Mouse (Mus musculus) c-Kit-positive CD71-negative TER-119-negative erythroid progenitor cells, embryonic 14.5 days (primary cell): ENCODE measurements around the gene Ttc7b.

Experiments used
- DNase-seq: peaks from one replicate; pipeline ENCODE4 v3.0.0-alpha.2; 2013; ENCODE audit warnings: low read depth

Gene Ttc7b

DNA sequence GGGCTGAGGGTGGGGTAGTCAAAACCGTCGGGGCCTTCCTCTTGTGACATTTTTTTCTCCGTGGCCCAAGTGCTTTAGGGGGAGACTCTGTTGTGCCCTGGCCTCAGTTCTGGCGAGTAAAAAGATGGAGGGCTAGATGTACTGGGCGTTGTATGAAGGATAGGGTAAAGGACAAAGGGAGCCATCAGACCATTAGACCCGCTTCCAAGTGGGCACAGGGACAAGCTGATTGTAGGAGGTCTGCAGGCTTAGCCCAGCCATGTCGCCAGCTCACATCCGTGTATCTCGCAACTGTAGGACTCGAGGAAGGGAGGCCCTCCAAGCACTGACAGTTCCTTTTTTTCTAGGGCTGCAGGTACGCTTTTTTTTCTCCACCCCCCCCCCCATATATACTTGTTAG is 111.9 kb downstream of the Ttc7b start:
- DNase-seq: no peak

DNA sequence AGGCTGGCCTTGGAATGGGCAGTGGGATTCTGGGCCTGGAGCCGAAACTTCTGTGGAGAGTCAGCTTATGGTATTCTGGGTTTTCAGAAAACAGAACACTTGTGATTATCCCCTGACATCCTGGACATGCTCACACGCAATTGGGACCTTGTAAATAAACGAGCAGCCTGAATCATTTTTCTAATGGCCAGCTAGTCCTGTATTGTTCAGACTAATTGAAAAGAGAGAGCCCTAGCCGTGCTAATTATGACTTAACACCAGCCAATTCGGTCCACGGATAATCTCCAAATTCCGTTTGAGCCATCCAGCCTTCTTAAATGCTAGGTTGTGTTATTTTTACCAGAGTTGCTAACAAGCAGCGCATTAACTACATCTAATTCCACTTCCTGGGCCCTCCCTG is 112.5 kb downstream of the Ttc7b start:
- no peak for DNase-seq

DNA sequence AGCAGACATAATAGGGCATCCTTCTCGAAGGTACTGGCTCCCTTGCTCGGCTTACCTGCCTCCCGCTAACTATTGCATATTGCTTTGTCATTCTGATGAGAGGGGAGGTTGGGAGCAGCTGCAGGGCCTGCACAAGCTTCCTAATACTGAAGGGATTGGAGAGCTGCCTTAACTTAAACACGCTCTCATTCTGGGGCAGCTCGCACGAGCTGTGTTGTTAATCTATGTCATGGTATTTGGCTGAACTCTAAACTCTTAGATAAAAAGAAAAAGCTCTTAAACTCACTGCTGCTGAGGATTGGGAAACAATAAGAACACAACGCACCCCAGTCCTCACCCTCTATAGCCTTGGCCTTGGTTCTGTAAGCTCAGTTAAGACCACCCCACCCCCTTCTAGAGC is 113.3 kb downstream of the Ttc7b start:
- DNase-seq: no peak

DNA sequence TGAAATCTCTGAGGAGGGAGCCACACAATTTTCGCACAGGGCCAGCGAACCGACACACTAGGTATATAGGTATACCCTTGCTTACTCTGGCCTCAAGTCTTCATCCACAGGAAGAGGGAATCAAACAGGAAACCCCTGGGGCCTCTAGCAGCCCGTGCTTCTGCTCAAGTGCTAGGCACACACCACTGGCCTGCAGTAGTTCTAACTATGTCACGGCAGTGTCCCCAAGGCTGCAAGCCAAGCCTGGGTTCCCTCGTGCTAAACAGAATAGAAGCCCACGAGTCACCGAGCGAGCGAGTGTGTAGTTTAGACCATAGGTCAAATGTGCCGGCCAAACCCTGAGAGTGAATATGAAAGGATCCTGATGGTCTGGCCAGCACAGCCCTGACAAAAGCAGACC is 114.5 kb downstream of the Ttc7b start:
- no peak for DNase-seq

DNA sequence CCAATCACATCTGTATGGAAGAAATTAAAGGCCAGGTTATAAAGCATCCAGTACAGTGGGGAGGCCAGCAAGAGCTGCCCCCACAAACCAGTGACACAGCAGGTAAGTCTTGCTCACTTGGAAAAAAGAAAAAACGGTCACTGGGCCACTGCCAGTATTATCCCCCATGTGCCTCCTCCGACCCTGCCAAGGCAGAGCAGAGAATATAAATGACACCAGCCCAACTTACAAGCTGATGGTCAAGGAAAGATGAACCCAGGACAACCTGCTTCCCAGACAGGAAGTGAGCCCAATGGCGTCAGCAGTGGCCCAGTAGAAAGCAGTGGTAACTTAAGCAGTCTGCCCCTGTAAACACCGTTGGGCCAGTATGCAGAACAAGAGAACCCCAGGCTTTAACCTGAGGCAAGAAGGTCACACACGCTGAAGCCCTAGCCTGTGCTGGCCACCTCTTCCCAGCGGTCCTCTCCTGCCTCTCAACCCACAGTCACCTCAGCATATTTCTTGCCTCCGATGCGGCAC is 115.1 kb downstream of the Ttc7b start:
- no peak for DNase-seq

DNA sequence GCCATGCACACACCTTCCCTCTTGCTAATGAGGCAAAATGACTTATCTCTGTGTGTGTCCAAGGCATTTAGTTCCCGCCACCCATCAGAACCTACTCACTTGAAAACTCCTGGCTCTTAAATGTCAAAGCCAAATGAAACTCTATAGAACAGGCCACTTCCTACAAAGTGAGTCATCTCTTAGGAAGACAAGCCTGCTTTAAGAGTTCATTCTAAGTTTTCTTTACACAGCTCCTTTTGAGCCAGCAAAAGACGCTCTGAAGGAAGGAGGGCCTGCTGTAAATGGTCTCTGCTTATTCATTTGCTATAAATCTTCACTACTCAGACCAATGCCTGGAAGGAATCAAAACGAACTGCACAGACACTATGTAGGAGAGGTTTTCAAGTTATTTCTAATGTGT is 116.2 kb downstream of the Ttc7b start:
- DNase-seq: no peak

DNA sequence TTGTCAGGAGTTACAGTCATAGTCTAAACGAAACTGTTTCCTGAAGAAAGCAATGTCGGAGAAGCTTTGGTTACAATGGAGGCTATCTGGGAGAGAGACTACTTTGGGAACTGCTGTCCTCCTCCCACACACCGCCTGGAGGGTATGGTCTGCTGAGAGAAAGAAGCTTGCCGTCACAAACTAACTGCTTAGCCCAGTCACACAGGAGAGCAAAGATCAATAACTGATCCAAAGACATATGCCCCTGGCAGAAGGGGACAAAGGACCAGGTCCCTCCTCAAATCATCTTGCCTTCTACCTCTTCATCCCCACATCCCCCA is 117.7 kb downstream of the Ttc7b start:
- DNase-seq: no peak

DNA sequence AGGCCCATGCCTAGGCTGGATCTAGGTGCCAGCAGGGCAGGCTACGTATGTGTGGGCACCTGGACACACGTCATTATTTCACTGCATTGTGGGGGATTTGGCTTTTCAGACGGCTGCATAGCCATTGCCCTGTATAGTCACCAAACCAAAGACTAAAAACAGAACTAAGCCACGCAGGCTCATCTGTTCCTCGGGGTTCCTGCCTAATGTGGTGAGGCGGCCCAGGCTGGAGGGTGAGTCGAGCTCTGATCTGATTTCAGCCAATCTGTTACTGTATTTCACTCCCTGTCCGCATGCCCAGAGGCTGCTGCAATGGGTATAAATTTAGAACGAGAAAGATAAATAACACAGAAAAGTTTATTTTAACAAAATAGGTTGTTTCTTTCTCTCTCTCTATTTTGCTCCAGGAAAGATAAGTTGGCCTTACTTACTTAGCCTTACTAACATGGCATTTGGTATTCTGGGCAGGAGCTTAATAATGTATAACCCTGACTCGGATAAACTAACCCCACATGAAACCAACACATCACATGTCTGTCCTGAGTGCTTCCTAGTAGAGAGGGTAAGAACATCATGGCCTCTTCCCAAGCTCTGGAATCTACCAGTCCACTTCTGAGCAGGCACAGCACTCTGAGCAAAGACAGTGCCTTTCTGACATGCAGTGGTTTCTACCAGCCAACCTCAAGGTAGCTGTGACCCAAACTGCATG is 118.2 kb downstream of the Ttc7b start:
- DNase-seq: no peak

DNA sequence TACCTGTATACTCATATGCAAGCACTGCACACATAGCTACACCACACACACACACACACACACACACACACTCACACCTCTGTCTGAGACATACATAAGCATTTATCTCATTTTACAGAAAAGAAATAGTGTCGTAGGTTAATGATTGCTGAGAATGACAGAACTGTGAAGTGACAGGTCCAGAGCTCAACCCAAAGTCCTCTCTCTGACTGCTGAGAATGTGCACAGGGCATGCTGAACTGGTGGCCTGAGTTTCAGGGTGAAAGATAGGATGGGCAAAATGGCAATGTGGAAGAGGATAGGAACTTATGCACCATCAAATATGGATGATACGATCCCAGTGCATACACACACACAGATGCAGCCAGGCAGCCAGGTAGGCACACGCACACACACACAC is 120.5 kb downstream of the Ttc7b start:
- no peak for DNase-seq

DNA sequence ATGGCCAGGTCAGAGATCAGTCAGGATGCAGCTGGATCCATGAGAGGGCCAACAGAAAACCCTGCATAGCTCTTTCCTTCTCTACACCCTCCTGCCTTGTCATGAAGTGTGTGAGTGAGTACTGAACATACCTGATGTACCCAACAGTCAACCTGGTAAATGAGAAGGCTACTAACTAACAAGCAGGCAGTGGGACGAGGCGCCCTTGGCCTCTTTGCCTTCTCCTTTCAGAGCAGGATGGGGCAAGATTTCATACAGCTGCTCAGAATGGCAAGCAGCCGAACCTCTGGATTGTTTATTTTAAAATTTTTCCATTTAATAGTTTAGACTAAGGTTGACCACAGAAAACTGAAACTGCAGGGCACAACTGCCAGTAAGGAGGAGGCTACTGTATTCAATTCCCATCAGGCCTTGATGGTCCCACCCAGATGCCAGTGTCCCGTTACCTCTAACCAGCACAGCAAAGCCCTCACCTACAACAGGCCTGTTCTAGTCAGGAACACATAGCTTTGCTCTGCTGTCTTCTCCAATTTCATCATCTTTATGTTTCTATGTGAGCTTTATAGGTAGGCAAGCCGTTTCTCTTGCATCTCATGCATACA is 121.4 kb downstream of the Ttc7b start:
- no peak for DNase-seq

DNA sequence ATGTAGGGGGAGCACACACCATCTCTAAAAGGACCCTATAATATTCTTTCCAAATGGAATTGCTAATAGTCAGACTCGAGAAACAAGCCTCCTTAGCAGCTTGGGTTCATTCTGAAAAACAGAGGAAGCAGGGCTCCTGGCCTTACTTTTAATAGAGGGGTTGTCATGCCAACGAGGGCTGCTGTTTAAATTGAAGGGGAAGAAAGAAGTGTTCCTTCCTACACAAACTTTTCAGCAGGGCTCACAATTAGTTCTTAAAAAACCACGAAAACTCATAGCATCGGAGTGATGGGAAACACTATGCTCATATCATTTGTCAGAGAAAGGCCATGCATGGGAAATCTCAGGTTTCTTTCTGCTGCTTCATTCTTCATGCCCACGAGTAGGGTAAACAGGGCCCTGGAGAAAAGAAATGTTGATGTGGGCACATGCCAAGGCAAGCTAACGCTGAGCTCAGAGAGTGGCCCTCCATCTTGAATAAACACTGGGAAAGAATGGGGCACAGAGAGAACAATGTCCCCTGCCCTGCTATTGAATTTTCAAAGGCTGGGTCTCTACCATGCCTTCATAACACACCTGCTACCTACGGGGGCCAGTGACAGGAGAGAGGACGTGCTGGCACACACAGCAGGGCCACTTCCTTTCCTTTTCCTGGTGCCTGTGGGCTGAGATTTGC is 122.2 kb downstream of the Ttc7b start:
- DNase-seq: no peak

DNA sequence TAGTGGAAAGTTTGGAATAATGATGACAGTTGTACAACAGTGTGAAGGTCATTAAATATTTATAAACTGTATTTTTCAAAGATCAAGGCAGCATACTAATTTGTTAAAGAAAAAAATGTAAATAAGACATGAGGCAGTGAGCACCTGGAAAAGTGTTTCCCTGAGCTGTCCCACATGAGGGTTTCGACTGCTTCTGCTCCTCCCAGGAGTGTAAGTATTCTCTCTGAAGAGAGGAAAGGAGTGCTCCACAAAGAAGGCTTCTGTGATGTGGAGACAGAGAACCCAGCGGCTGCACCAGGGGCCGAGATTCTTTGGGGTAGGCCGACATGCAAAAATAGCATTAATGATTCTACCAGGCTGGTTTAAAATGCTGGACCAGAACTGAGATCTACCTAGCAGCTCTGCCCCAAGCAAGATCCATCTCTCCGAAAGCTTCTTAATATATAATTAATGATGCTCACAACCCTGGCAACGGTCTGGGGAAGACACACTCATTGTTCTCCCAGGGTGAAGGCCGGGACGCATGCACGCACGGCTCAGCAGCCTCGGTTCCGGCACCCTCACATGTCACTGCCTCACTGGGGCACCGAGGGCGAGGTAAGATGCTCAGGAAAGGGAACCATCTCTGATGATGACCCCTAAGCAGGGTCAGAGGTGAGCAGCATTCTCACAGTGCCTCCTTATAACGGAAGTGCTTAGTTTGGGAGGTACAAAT is 123.0 kb downstream of the Ttc7b start:
- no peak for DNase-seq

DNA sequence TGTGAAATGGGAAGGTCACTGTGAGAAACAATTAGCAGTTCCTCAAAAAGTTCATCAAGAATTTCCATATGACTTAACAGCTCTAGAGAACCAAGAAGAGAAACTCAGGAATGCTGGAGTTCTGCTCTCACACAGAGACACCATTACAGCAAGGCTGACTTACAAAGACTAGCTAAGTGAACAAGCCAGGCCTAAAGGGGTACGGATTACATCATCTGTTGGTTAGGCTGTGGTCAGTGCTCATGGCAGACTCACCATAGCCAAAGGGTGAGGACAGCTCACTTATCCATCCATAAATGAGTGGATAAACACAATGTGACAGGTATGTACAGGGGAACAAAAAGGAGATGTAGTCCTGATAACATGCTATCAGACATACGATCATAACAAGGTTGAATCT is 123.8 kb downstream of the Ttc7b start:
- no peak for DNase-seq

DNA sequence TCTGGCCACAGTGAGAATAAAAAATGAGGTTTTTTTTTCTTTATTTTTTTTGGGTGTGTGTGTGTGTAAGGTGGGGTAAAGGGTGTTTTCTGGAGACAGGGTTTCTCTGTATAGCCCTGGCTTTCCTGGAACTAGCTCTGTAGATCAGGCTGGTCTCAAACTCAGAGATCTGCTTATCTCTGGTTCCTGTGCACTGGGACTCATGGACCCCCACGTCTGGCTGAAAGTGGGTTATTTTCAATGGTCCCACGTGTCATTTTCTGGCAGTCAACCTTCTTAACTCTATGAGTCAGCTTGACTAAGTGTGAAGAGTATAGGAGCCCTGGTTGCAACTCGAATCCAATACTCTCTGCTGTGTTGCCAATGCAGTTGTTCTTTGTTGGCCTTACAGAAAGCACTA is 127.1 kb downstream of the Ttc7b start:
- DNase-seq: no peak

DNA sequence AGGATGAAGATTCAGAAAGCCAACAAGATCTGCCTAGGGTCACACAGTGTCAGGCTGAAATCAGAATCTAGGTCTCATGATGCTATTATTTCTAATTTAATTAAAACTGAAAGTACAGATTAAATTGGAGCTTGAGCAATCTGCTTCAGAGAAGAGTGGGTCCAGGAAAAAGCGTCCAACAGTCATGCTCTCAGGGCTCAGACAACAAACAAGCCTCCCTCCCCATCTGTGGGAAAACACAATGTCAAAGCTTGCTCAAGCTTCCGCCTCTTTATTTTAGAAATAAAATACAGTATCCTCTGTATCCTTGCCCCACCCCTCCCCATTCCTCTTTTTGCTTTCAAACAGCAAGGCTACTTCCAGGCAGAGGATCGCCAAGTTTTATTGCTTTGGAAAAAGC is 127.5 kb downstream of the Ttc7b start:
- DNase-seq: no peak

DNA sequence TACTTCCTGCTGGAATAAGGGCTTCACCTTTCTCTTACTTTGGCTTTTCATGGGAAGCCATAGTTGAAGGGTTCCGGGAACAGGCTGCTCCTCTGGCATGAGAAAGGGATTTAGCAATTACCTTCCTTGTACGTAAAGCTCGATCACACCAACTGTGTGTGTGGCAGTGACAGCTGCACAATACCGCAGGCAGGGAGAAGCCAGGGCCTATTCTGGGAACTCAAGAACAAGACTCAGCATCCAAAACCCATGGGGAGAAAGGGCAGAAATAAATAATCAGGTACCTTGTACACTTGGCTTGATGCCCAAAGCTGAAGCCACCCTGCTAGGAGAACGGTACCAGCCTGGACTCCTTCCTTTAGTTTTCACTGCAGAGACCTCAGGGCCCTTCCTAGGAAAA is 128.2 kb downstream of the Ttc7b start:
- DNase-seq: no peak

DNA sequence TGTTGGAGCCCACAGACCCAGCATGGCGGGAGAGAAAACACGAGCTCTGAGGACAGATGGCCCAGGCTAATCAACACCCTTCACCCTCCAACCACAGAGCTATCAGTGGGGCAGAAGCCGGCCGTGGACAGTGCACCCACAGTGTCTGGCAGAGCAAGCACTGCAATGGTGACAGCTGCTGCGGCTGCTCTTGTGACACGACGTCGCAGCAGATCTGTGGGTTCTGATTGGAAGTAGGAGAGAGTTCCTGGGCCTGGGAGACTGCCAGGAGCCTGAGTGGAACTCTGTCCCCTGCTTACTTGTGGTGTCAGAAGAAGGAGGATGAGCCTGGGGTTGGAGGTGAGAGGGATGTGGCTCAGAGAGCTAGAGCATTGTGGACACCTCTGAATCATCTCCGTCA is 128.7 kb downstream of the Ttc7b start:
- no peak for DNase-seq

DNA sequence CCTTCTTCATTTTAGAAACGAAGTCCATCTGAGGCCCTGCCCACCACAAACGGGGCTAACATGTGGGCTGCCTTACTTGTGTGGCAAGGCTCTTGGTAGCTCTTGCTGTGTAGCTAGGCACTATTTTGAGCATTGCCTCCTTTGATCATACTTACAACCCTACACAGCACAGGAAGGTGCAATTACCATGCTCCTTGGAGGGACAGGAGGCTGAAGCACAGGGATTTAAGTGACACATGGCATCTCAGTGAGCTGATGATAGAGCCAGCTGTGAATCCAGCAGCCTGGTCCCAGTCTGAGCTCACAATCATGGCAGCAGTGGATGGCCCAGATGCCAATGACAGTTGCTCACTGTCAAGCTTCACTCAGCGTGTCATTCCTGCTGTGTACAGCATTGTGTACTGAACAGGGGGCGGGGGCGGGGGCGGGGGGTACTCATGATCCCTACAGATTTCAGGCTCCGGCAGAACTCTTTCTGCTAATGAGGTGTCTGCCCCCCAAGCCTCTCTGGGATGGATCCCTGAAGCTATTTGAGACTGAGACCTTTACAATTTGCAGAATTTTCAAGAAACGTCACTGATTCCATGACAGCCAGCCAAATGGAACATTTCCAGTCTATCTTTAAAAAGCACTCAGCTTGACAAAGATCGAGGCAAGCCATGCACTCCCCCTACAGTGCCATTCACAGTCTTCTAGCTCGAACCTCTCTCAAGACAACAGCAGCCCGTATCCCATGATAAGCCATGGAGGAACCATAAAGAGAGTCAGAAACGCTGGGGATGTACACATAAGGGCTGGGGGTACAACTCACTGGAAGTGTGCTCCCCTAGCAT is 130.5 kb downstream of the Ttc7b start:
- DNase-seq: no peak

DNA sequence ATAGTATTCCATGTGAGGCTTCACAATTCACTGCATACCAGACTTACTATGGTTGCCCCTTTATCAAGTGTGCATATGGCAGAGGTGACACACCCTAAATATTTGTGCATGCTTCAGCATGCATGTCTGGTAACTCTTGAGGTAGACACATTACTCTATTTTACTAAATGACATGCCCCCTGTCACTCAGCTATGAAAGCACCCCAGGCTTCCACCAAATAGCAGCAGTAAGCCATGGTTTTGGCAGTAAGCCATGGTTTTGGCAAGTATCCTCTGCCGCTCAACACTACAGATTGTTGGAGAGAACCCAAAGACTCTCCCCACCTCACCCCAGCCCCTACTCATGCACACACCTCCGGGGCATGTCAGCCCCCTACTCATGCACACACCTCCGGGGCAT is 134.4 kb downstream of the Ttc7b start:
- no peak for DNase-seq

DNA sequence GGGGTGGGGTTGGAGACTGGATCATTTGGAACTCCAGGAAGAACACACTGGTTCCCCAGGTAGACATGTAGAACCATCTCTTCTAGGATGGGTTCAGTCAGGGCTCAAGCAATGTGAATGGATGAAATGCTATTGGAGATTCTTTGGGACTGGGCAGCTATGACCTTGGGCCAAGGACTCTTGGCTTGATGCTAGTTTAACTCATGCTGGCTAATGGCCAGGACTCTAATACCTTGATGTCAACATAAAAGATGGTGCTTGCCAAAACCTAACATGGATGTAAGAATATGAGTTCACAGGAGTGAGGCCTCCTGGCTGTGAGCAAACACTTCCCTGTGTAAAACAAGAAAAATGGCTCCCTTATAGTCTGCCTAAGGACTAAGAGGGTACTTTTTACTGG is 138.1 kb downstream of the Ttc7b start:
- no peak for DNase-seq

DNA sequence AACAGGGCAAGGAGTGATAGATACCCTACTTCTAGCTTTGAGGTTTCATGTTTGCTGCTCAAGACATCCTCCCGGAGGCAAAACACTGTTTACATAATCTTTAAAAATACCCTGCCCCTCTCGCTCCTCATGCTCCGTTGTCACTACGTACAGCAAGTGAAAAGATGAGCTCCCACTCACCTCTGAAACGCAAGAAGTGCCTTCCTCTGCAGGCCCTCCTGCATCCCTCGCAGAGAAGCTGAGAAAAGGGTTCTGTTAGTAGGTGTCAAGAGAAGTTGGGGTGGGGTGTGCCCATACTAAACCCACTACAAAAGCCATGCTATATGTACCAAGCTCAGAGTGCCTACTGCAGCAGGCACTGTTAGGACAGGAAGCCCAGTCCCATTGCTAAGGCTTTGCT is 138.7 kb downstream of the Ttc7b start:
- no peak for DNase-seq

DNA sequence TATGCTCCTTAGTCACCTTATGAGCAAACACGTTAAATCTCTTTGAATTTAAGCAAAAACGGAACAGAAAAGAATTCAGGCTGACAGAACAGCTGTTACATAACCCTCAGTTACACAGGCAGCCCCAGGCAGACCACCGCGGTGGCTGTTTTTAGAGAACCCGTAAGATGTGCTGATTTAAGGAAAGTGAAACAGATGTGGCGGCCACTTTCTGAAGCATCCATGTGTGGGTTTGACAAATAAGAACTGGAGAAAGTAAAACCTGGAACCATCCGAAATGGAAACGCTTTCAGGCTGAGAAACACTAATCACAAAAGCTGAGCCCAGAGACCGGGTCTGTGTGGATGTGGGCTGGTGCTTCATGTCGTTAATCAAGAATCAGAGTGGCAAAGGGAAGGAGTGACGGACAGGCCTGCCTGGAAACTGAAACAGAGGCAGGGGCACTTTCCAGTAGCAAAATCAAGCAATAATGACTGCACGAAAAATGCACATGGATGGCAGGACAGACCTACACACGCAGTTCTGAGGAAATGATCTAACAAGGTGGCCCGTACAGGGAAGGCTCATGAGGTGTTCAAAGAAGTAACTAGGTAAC is 139.8 kb downstream of the Ttc7b start:
- no peak for DNase-seq
